Mouse (Mus musculus): ENCODE data around the gene Traf7.
A peak's percentile ranks its signal among the peaks of the same experiment; 100 is the strongest.

The Traf7 gene

GRCm38 (mm10) chr17:24545247-24545646 is 17.5 kb upstream of the Traf7 start:
- no peak for DNase-seq (ENCODE audit: low spot score)

- no peak for DNase-seq (ENCODE audit: low spot score)
Observed at GRCm38 (mm10) chr17:24544613-24545012, 16.9 kb upstream of the Traf7 start.

GRCm38 (mm10) chr17:24540375-24540774 is 12.6 kb upstream of the Traf7 start:
- no peak for DNase-seq (ENCODE audit: low spot score)

- peak; percentile 41 for DNase-seq (ENCODE audit: low spot score)
Observed at GRCm38 (mm10) chr17:24538950-24539349, 11.2 kb upstream of the Traf7 start.

- DNase-seq (ENCODE audit: low spot score): no peak
Observed at GRCm38 (mm10) chr17:24537536-24537935, 9.8 kb upstream of the Traf7 start.

- no peak for DNase-seq (ENCODE audit: low spot score)
Observed at GRCm38 (mm10) chr17:24535300-24535699, 7.6 kb upstream of the Traf7 start.

GRCm38 (mm10) chr17:24534160-24534718 is 6.5 kb upstream of the Traf7 start, which contains the start of gene Rab26:
TSS of gene Rab26 (minus strand) at chr17:24534210.
- DNase-seq (ENCODE audit: low spot score): no peak

GRCm38 (mm10) chr17:24533099-24533992 is 5.6 kb upstream of the Traf7 start:
- peak; percentile 85 for DNase-seq (ENCODE audit: low spot score)

GRCm38 (mm10) chr17:24532045-24532444 is 4.3 kb upstream of the Traf7 start:
- no peak for DNase-seq (ENCODE audit: low spot score)

GRCm38 (mm10) chr17:24531064-24531463 is 3.3 kb upstream of the Traf7 start:
- no peak for DNase-seq (ENCODE audit: low spot score)

- DNase-seq (ENCODE audit: low spot score): no peak
Observed at GRCm38 (mm10) chr17:24530361-24531050, 2.8 kb upstream of the Traf7 start.

- DNase-seq (ENCODE audit: low spot score): no peak
Observed at GRCm38 (mm10) chr17:24529883-24530282, 2.1 kb upstream of the Traf7 start.

GRCm38 (mm10) chr17:24529007-24529451 is 1.3 kb upstream of the Traf7 start:
- DNase-seq (ENCODE audit: low spot score): peak; percentile 59

- no peak for DNase-seq (ENCODE audit: low spot score)
Observed at GRCm38 (mm10) chr17:24528560-24528918, 801 bp upstream of the Traf7 start.

GRCm38 (mm10) chr17:24527315-24527714 is 423 bp downstream of the Traf7 start:
- DNase-seq (ENCODE audit: low spot score): no peak

GRCm38 (mm10) chr17:24524734-24525133 is 3.0 kb downstream of the Traf7 start:
- DNase-seq (ENCODE audit: low spot score): no peak

GRCm38 (mm10) chr17:24520450-24520849 is 7.3 kb downstream of the Traf7 start:
- DNase-seq (ENCODE audit: low spot score): no peak

- no peak for DNase-seq (ENCODE audit: low spot score)
Observed at GRCm38 (mm10) chr17:24514270-24515257, 13.2 kb downstream of the Traf7 start.

- DNase-seq (ENCODE audit: low spot score): peak; percentile 54
Observed at GRCm38 (mm10) chr17:24513609-24514008, 14.1 kb downstream of the Traf7 start.

GRCm38 (mm10) chr17:24507806-24508460 is 19.8 kb downstream of the Traf7 start:
- no peak for DNase-seq (ENCODE audit: low spot score)

GRCm38 (mm10) chr17:24507129-24507664 is 20.5 kb downstream of the Traf7 start:
- no peak for DNase-seq (ENCODE audit: low spot score)

Measured in ovary, postnatal 36 days (tissue).